Mouse (Mus musculus): ENCODE data around the gene Slx4.
"Not testable (repeated sequence)": the region's sequence is repeated elsewhere in the genome, so short reads cannot be mapped to it uniquely, and the experiment has no call there.

The Slx4 gene

DNA sequence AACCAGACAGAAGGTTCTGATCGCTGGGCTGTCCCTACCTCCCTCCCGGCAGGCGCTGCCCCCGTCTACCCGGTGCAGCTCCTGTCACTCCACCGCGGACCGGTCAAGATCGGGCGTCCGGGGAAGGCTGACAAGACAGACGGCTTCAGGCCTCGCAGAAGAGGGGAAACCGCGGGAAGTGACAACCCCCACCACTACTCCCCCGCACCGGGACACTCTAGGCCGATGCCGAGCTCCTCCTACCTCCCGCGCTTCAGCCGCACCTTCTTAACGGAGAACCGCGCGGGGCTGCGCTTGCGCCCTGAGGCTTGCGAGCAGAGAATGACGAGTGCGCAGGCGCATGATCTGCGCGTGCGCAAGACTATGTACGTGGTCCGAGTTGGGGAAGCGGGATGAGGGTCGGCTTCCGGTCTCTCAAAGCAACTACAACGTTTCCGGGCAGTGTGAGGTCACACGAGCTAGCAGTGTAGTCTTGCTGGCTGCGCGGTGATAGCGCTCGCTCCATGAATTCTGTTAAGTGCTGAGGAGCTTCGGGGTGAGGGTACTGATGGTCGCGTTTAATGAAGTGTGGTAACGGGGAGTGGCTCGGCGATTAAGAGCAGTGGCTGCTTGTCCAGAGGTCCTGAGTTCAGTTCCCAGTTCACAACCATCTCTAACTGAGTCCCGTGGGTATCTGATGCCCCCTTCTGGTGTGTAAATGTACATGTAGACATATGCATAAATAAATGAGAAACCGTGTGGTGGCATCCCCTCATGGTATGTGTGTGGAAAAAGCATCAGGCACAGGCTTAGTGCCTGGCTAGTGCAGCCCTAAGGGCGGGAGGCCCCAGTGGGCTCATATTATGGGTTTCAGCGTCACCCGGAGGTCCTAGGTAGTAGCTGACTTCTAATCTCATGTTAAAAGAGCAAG is at the start of gene Slx4:
Gene Slx4 (minus strand): TSS at position 282 of the 910 bp plus-strand sequence.
- peak; percentile 97 to 99 for DNase-seq (ENCODE audit: inconsistent age in 2 of 2, low spot score in 1 of 2)

DNA sequence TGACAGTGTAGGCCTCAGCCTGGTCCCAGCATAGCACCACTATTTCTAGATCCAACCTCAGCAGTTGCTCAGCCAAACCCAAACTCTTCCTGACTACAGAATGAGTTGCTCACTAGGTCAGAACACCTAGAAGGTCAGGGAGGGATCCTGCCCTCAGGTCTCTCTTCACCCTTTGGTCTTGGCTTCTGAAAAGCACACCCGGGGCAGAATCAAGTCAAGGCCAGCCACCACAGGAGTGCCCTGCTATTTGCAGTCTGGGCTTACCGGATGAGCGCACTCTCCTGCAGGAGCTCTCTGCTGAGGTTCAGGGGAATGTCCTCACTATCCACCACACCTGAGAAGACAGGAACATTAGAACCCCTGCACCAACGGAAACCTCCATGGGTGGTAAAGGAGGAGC is 49.0 kb upstream of the Slx4 start:
- no peak for DNase-seq (ENCODE audit: inconsistent age in 2 of 2, low spot score in 1 of 2)

DNA sequence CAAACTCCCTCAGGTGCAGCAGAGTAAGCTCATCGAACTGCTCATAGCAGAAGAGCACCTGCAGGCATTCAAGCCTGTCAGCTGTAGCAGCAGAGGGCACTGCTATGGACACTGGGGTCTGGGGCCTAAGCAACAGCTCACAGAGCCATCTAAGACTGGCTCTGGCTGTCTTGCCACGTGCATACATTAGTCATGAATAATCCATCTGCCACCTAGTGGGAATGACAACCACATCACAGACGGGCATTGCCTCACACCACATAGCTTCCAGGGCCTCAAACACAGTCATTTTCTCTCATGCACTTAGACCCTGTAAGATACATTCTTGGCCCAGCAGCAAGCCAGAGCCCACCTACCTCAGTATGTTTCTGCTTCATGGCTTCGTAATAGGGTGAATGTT is 42.0 kb upstream of the Slx4 start:
- no peak for DNase-seq (ENCODE audit: inconsistent age in 2 of 2, low spot score in 1 of 2)

DNA sequence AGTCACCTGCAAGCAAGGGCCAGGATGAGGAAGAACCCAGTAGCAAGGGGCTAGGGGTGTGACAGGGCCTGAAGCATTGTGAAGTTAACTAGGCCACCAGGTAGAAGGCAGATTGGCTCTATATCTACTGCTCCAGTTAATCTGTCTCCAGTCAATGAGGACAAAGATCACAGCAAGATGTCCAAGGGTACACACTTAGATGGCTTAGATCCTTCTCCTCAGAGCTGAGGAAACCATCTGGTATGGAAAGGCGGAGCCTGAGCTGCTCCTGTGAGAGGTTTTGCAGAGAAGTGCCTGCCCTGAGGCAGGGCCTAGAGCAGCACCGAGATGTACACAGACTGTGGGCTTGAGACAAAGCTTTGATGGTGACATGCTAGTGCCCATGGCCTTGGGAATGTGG is 40.5 kb upstream of the Slx4 start:
- peak in 1 of 2 experiments; percentile 43 for DNase-seq (ENCODE audit: inconsistent age in 2 of 2, low spot score in 1 of 2)

DNA sequence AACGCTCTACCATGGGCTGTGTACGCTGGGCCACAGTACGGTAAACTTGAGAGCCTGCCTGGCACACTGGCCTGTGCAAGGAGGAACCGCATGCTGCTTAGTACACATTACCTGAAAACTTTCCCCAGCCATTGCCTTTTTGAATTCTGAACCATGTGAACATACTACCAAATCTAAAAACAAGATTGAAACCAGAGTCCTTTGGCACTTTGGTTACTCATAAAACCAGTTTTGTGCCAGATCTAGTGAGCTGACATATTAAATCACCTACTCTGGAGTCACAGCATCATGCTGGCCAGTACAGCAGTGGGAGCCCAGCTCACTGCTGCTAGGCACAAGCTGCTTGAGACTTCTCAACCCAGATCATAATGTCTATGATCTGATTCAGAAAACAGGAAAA is 38.1 kb upstream of the Slx4 start:
- no peak for DNase-seq (ENCODE audit: inconsistent age in 2 of 2, low spot score in 1 of 2)

DNA sequence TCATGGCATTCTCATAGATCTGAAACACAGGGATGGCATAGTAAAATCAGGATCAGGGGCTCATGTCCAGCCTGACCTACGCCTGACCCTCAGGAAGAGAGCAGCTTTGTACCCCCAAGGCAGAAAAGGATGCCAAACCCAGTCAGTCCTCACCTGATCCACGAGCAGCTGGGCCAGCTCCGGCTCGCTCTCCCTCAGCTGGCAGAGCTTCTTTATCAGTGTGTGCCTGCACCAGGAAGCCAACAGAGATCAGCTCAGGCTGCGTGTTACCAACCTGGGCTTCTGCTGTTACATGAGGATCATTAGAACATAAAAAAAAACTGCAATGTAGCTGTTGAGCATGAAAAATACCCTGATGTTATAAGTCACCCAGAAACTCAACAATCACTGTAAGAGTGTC is 36.6 kb upstream of the Slx4 start:
- DNase-seq (ENCODE audit: inconsistent age in 2 of 2, low spot score in 1 of 2): no peak

DNA sequence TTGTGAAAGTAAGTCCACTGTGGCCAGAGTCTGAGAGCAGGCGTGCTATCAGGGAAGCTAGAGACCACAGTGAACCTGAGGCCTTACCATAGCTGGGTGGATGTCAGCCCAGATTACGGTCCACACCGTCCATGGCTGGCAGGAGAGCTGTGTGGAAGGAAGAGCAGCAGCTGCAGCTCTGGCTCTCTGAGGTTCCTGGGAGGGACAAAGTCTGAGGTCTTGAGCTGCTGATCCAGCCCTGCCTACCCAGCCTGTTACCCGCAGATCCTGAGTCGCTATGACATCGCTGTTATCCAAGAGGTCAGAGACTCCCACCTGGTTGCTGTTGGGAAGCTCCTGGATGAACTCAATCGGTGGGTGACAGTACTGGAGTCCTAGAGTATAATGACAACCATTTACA is 34.1 kb upstream of the Slx4 start:
- no peak for DNase-seq (ENCODE audit: inconsistent age in 2 of 2, low spot score in 1 of 2)

DNA sequence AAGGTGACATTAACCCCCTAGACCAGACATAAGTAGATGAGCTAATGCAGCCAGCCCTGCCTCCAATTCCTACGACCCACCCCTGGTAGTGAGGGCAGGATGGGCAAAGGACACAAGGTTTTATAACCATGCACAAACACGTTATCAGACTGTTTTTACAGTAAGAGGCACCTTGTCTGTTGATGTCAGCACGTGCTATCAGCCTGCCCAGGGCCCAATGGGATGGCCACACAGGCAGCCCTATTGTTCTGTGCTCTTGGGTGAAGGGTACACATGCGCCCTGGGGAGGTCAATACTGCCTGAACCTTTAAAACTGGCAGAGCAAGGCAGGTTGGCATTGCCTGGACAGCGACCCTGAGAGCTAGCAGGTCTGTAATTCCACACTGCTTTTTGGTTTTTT is 33.2 kb upstream of the Slx4 start, which contains the start of gene Dnase1:
Gene Dnase1 (plus strand): TSS at position 136 of the 400 bp plus-strand sequence.
- DNase-seq (ENCODE audit: inconsistent age in 2 of 2, low spot score in 1 of 2): no peak

DNA sequence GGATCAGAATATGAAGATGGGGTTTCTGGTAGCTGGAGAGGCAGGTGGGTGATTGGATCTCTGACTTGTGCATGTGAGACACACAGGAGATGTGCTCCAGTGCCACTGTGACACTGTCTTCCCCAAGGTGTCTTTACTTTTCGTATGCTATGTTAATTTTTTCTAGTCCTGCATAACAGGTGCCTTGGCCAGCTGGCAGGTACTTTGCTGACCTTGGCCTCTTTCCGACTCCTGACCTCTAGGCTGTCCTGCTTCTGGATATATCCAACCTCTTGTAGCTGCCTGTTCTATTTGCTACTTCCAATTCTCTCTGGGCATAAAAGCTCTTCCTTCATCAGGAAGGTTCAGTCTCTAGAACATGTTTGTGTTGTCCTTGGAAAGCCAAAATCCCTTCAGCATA is 32.0 kb upstream of the Slx4 start:
- DNase-seq (ENCODE audit: inconsistent age in 2 of 2, low spot score in 1 of 2): no peak

DNA sequence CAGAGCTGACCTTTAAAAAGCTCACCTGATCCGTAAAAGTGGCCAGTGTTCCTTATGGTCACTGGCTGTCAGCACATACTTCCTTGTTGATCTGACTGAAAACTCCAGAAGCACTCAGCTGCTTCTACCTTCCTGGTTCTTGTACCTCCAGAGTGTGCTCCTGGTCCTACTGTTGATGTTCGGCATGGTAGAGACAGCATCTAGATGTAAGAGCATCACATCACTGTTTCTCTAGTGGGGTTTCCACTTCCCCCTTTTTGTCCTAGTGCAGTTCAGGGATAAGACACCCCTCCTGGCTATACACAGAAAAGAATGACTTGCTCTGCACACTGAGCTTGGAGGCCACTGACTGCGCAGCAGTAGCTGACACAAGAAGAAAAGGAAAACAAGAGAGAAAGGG is 30.9 kb upstream of the Slx4 start:
- no peak for DNase-seq (ENCODE audit: inconsistent age in 2 of 2, low spot score in 1 of 2)

DNA sequence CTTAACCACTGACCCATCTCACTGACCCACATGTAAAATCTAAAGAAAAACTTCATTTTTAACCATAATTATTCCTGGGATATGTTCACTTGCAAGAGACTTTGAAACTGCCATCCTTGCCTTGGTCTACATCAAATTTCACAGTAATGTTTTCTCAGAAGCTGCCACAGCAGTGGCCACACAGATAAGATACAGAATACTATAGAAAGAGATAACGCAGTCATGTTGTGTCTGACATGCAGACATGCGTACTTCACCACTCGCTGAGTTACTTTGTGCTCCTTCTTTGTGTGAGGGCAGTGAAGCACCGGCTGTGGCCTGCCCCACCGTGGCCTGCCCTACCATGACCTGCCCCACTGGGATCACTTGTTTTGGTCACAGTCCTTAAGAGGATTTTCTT is 30.4 kb upstream of the Slx4 start:
- DNase-seq (ENCODE audit: inconsistent age in 2 of 2, low spot score in 1 of 2): no peak

DNA sequence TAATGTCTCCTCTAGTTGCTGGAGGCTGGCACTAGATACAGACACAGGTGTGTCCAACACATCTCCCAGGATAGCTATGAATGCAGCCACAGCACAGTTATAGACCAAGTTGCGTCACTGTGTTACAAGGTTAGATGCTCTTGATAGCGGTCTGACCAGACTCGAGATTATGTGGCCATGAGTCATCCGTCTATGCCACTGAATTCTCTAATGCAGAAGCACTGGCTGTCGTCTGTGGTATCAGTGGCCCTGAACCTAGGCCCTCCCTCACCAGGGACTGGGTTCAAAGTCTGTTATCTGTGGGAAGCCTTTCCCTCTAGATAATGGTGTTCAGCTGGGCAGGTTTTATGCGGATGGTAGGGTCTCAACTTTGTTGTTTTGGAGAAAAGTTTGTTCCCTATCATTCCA is 28.8 kb upstream of the Slx4 start:
- DNase-seq (ENCODE audit: inconsistent age in 2 of 2, low spot score in 1 of 2): peak; percentile 78 to 84

DNA sequence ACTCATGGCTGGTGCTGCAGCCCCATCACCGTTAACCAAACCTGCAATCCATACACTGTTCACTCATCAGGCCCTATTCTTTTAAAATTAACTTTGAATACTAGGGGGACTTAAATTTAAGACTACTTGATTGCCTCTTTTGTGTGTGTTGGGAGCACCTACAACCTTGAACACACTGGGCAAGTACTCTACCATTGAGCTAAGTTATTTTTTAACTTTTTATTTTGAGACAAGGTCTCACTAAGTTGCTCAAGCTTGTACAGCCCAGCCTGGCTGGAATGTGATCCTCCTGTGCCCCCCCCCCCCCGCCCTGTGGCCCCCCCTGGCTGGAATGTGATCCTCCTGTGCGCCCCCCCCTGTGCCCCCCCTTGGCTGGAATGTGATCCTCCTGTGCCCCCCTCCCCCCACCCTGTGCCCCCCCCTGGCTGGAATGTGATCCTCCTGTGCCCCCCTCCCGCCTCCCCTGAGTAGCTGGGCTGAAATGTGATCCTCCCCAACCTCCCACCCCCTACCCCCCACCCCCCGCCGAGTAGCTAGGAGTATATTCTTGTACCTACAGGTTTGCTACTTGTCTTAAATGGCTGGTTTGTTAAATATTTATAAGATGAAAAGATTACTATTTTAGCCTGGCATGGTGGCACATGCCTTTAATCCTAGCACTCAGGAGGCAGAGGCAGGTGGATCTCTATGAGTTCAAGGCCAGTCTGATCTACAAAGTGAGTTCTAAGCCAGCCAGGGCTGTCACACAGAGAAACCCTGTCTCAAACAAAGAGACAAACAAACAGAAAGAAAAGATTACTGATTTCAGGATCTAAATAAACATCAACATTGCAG is 28.1 kb upstream of the Slx4 start:
- DNase-seq (ENCODE audit: inconsistent age in 2 of 2, low spot score in 1 of 2): no peak

DNA sequence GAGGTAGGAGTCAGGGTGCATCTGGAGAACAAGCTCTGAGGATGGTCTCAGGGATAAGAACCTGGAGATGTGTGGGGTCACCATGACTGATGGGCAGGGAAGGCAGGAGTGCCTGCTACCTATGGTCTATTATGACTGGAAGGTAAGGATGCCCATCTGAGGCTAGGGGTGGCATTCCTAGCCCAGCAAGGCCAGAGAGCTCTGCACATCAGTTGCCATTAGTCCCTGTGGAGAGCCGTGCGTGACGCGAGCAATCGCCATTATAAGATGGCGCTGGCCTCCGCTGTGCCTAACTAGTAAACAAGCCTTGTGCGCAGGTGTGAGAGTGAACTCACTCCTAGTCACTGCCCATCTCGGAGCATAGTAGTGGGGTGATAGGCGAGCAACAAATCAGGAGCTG is 26.9 kb upstream of the Slx4 start:
- DNase-seq (ENCODE audit: inconsistent age in 2 of 2, low spot score in 1 of 2): no peak

DNA sequence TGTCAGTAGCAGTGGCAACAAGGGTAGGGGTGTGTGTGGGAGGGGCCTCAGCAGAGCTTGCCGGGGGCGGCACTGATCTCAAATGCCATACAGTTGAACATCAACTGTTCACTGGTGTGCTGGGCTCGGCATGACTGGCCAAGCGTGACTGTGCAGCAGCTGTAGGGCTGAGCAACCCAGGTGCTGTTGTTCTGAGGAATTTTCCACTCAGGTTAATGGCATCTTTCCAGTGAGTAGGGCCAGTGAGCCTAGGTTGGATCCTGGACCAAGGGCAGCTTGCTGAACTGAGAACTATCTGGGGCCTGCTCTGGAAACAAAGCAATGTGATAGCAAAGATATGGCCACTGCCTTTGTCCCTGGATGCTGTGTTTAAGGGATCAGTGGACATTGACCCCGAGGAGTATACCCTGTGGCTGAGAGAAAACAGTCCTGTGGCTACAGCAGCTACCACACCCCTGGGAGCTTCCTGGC is 25.8 kb upstream of the Slx4 start:
- no peak for DNase-seq (ENCODE audit: inconsistent age in 2 of 2, low spot score in 1 of 2)

DNA sequence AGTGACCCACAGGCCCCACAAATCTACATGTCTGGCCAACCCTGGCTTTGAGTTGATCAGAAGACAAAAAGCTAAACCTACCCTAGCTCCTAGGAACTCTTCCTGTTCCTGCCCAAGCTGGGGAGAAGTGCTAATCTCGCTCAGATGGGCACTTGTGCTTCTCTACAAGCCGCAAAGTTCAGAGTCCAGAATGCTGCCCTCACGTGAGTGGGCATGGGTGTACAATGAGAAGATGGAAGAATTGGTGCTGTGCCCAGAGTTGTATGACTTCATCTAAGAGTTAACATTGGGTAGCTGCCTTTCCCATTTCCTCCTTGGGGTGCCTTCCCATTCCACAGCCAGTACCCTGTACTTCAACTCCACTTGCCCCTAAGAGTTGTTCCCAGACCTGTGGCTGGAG is 23.6 kb upstream of the Slx4 start:
- DNase-seq (ENCODE audit: inconsistent age in 2 of 2, low spot score in 1 of 2): no peak

DNA sequence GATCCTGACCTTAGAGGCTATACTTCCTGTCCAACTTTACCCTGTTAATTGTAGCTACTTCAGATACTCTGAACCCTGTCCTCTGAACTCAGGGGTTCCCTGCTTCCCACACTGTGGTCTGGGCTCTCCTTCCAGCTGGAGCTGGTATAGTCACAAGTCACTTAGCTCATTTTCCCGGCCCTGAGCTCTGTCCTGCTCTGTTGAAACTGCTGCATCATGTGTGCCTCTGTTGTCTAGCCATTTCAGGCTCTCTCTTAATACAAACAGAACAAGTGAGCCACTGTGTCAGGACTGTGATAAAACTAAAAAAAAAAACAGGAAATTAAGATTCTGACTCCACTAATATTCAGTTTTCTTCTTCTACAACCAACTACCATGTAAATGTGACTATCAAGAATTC is 23.1 kb upstream of the Slx4 start:
- no peak for DNase-seq (ENCODE audit: inconsistent age in 2 of 2, low spot score in 1 of 2)

DNA sequence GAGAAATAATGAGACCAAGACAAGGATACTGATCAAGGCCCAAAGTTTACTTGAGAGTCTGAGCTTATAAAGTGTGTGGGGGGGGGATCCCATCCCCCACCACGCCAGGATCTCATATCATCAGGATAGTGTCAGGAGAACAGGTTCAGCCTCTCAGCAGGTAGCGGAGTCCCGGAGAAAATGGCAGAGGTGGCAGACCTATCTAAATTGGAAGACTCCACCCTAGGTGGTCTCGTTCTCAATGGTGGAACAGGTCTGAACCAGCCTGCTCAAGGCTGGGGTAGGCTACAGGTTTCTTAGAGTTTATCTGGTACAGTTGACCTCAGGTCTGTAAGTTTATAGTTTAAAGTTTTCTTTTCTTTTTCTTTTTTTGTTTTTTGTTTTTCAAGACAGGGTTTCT is 19.1 kb upstream of the Slx4 start:
- no peak for DNase-seq (ENCODE audit: inconsistent age in 2 of 2, low spot score in 1 of 2)

DNA sequence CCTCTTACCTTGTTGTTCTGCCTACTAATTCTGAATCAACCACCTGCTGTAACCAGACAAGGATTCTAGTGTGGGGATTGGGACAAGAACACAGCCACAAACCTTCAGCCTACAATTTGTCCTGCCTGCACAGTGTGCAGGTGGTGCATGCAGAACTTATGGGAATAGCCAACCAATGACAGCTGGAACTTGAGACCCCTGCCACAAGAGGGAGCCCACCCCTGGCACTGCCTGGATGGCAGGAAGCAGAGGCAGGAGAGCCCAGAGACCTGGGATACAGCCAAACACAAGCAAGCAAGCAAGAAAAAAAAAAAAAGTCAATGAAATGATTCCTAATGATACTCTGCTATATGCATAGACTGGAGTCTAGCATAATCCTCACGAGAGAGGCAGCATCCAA is 17.7 kb upstream of the Slx4 start:
- DNase-seq (ENCODE audit: inconsistent age in 2 of 2, low spot score in 1 of 2): no peak

DNA sequence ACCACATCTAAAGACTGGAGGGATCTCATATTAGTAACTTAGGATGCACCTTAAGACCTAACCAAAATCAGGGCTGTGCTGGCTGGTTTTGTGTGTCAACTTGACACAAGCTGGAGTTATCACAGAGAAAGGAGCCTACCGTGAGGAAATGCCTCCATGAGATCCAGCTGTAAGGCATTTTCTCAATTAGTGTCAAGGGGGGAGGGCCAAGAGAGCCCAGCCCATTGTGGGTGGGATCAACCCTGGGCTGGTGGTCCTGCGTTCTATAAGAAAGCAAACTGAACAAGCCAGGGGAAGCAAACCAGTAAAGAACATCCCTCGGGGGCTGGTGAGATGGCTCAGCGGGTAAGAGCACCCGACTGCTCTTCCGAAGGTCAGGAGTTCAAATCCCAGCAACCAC is 13.9 kb upstream of the Slx4 start:
- not testable (repeated sequence) for DNase-seq (ENCODE audit: inconsistent age in 2 of 2, low spot score in 1 of 2)

DNA sequence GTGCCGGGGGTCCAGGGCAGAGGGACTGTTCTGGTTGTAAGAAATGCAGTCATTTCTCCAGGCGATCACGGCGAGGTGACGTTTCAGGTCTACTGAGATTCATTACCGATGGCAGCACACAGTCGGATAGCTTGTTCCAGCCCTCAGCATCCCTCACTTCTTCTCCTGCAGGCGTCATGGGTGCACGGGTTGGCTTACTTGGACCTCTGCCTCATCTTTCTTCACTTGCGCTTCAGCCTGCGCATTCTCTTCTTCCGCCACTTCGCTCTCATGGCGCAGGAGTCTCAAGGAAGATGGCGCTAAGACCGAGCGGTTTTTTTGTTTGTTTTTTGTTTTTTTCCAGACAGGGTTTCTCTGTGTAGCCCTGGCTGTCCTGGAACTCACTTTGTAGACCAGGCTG is 13.2 kb upstream of the Slx4 start:
- not testable (repeated sequence) for DNase-seq (ENCODE audit: inconsistent age in 2 of 2, low spot score in 1 of 2)

All from adrenal gland, adult (tissue).